Mouse (Mus musculus) testis, adult 2 months (tissue): ENCODE measurements around the gene Kcnh4.

ENCODE experiments used
- CTCF ChIP-seq: fragments of 200-500 bp; IDR thresholded peaks from 2 replicates; pipeline ENCODE4 v1.5.1; 2012; ENCODE audit warnings: low read depth, mild to moderate bottlenecking, inconsistent platforms, low read length, moderate library complexity; ENCODE audit not compliant: control insufficient read depth, insufficient read depth, insufficient replicate concordance
- POLR2A ChIP-seq: fragments of 200-500 bp; IDR thresholded peaks from 2 replicates; pipeline ENCODE4 v1.6.1; 2012; ENCODE audit warnings: low read depth, mild to moderate bottlenecking, inconsistent platforms, low read length, moderate library complexity; ENCODE audit not compliant: control insufficient read depth

DNA sequence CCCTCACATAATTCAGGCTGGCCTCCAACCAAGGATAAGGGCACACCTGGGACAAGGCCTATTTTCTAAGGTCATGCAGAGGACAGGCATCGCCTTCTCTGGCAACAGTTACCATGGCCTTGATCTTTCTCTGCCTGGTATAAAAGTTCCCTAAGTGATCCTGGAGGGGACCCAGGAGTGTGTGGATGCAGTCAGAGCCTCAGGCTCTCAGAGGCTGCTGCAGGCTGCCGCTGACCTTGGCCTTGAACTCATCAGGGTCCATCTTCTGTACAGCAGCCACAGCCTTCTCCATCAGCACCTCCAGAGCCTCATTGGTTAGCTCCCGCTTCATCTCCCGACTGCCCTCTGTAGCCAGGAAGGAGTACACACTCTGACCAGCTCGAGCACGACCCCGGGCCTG, 61.8 kb downstream of the Kcnh4 start:
- TF ChIP-seq CTCF (no peak), POLR2A (no peak)
